Mouse (Mus musculus) heart, adult 2 months (tissue): ENCODE results near the gene Aggf1.

ENCODE experiments used
- CTCF ChIP-seq: fragments of 200-600 bp; IDR thresholded peaks from 2 replicates; pipeline ENCODE4 v1.8.1; 2022; ENCODE audit warnings: antibody characterized with exemption, mild to moderate bottlenecking, moderate library complexity
- EP300 ChIP-seq: fragments of 200-500 bp; IDR thresholded peaks from 2 replicates; pipeline ENCODE4 v1.6.1; 2011; ENCODE audit warnings: low read depth, low read length, control low read depth; ENCODE audit not compliant: insufficient read depth
- POLR2A ChIP-seq: fragments of 200-500 bp; IDR thresholded peaks from 2 replicates; pipeline ENCODE4 v1.6.1; 2011; ENCODE audit warnings: mild to moderate bottlenecking, low read depth, low read length, control low read depth; ENCODE audit not compliant: insufficient read depth

DNA sequence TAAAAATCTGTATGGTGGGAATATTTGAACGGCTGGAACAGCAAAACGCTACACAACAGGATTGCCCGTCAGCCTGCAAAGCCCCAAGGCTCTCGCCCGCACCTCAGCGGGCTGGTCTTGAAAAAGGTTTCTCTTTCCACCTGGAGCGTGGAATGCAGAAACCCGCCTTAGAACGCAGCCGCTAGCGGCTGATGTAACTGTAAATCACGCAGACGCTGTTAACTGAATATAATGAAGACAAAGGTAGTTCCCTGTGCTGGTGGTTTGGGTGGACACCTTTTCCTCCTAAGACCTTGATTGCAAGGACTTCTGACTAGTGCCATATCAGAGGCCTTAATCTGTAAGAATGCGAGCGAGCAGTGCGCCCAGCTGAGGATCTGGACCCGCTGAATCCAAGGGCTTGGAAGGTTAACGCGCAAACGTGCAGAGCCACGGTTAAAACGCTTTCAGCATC lies 50.5 kb downstream of the Aggf1 start:
- TF ChIP-seq POLR2A: no peak
- TF ChIP-seq EP300: no peak
- TF ChIP-seq CTCF: no peak
